Mouse (Mus musculus) G1E (cell line): ENCODE results near the gene Mmgt2. TPM values are rescaled to one million over a fixed set of nuclear protein-coding genes. Genes with fewer than 3 reads are reported as not detected.

Source experiments
- ATAC-seq: 2 replicates; pipeline ENCODE4 v1.8.0; 2016; ENCODE audit warnings: mild to moderate bottlenecking; ENCODE audit not compliant: insufficient number of reproducible peaks, poor library complexity, low FRiP score, severe bottlenecking; ENCODE audit errors: extremely low read depth
- DNase-seq: peaks from one replicate; pipeline ENCODE4 v3.0.0; 2012; ENCODE audit warnings: low spot score
- H3K27me3 ChIP-seq: 2 replicates; pipeline ENCODE4 v1.6.1; 2012; ENCODE audit warnings: mild to moderate bottlenecking, low read length, inconsistent platforms; ENCODE audit not compliant: insufficient read depth
- H3K36me3 ChIP-seq: replicated peaks from 2 replicates; pipeline ENCODE3; 2012; ENCODE audit warnings: mild to moderate bottlenecking, inconsistent platforms
- H3K4me1 ChIP-seq: 2 replicates; pipeline ENCODE4 v1.6.1; 2012; ENCODE audit warnings: low read depth, low read length, inconsistent platforms, mixed read lengths; ENCODE audit not compliant: insufficient read depth
- H3K4me3 ChIP-seq: 2 replicates; pipeline ENCODE4 v1.5.1; 2012; ENCODE audit warnings: low read depth, mild to moderate bottlenecking, inconsistent platforms, low read length, moderate library complexity, mixed read lengths
- H3K9me3 ChIP-seq: replicated peaks from 2 replicates; pipeline ENCODE4 v1.6.1; 2012; ENCODE audit warnings: inconsistent platforms
- CTCF ChIP-seq: IDR thresholded peaks from 2 replicates; pipeline ENCODE4 v1.5.1; 2012; ENCODE audit warnings: low read depth, low read length, inconsistent platforms, mixed read lengths
- GATA1 ChIP-seq: IDR thresholded peaks from 2 replicates; pipeline ENCODE4 v1.6.1; 2012; ENCODE audit warnings: borderline replicate concordance, low read length, inconsistent platforms, mixed read lengths
- GATA2 ChIP-seq: IDR thresholded peaks from 2 replicates; pipeline ENCODE4 v1.6.1; 2012; ENCODE audit warnings: low read depth, low read length, inconsistent platforms, borderline replicate concordance
- POLR2AphosphoS5 ChIP-seq: IDR thresholded peaks from 2 replicates; pipeline ENCODE4 v1.6.1; 2012; ENCODE audit warnings: low read depth, low read length, inconsistent platforms; ENCODE audit not compliant: insufficient replicate concordance
- TAL1 ChIP-seq: conservative IDR thresholded peaks from 2 replicates; pipeline ENCODE4 v1.6.1; 2012; ENCODE audit warnings: low read depth, low read length, inconsistent platforms, mixed read lengths
- polyA plus RNA-seq: library from polyadenylated mRNA; stranded (reverse); fragments of >175 nt; gene quantifications from 2 replicates; pipeline ENCODE4 v1.2.3, GENCODE M21; 2012
- total RNA-seq, 2 experiments: library from RNA; stranded (forward) in 1 of 2; stranded (reverse) in 1 of 2; fragments of 200-1000 nt in 1 of 2; fragments of >200 nt in 1 of 2; fragmentation: Nextera tagmentation in 1 of 2; gene quantifications; 2 replicates each; pipeline ENCODE4 v1.2.3; 2014 to 2017

Gene Mmgt2
- total and polyA plus RNA-seq, 3 experiments, result 7.9 to 24.3 (median 8.2) TPM

GRCm38 (mm10) chr11:62631138-62631537 is 17.3 kb upstream of the Mmgt2 start:
- Histone ChIP-seq H3K9me3 (no peaks in the 10 kb centered on the region), H3K36me3 (no peaks in the 10 kb centered on the region), H3K4me3 (no peak overlapping the region), H3K27me3 (peaks cover 42% of the 10 kb centered on the region), H3K4me1 (peaks cover 8% of the 10 kb centered on the region)
- ATAC-seq, result no peak
- no peak for DNase-seq
- TF ChIP-seq GATA1 (no peak), POLR2AphosphoS5 (no peak), TAL1 (no peak), GATA2 (no peak), CTCF (no peak)

- Histone ChIP-seq H3K36me3 (no peaks in the 10 kb centered on the region), H3K4me1 (no peaks in the 10 kb centered on the region), H3K27me3 (peaks cover 28% of the 10 kb centered on the region), H3K4me3 (no peak overlapping the region), H3K9me3 (no peaks in the 10 kb centered on the region)
- no peak for ATAC-seq
- no peak for DNase-seq
- TF ChIP-seq GATA2, result no peak
- no peak for TF ChIP-seq CTCF
- no peak for TF ChIP-seq GATA1
- TF ChIP-seq TAL1, result no peak
- TF ChIP-seq POLR2AphosphoS5, result no peak
Observed at GRCm38 (mm10) chr11:62635406-62635805, 13.1 kb upstream of the Mmgt2 start.

DNA sequence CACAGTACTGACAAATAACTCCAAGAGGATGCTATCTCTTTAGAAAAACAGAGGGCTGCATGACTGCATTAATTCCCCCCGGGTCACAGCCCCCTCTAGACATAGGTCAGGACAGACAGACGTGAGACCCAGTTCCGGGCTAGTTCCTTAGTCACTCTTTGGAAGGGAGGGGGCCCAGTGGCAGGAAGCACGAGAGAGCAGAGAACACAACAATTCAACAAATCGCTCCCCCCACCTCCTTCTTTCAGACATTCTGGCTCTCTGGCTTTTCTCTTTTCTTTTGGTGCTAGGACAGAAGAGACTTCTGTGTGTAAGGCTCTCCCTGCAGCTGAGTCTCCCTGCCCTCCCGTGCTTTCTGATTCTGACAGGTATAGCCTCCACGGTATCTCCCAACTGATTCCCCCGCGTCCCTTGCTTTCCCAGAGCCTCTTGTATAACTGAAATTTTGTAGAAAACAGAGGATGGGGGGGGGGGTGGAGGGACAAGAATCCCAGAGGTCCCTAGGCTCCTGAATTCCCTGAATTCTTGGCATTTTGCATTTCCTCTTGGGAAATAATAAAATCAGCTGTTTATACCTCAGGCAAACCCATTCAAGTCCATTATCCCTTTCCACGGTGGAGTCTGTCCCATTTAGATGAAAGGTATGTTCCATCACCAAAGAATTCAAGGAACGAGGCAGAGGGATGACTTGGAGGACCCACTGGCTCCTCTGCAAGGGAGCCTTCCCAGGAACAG is 12.2 kb upstream of the Mmgt2 start:
- Histone ChIP-seq H3K36me3 (no peaks in the 10 kb centered on the region), H3K9me3 (no peaks in the 10 kb centered on the region), H3K4me1 (no peaks in the 10 kb centered on the region), H3K27me3 (peaks cover 23% of the 10 kb centered on the region), H3K4me3 (no peak overlapping the region)
- ATAC-seq, result no peak
- DNase-seq, result no peak
- TF ChIP-seq CTCF, result no peak
- no peak for TF ChIP-seq POLR2AphosphoS5
- no peak for TF ChIP-seq TAL1
- TF ChIP-seq GATA2, result no peak
- no peak for TF ChIP-seq GATA1

DNA sequence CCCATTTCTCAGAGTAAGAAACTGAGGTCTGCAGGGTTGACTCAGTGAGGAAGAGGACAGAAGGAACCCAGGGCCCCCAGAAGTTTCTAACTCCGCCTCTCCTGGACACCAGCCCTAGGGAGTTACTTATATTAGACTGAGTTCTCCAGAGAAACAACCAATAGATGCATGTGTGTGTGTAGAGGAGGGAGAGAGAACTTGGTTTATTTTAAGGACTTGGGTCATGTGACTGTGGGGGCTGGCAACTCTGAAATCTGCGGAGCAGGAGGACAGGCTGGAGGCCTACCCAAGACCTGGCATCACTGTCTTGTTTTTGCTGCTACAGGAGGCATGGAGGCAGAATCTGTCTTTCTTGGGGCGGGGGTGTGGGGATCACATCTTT is 11.6 kb upstream of the Mmgt2 start:
- no peak for ATAC-seq
- Histone ChIP-seq H3K4me3 (no peak overlapping the region), H3K4me1 (no peaks in the 10 kb centered on the region), H3K9me3 (no peaks in the 10 kb centered on the region), H3K36me3 (no peaks in the 10 kb centered on the region), H3K27me3 (peaks cover 19% of the 10 kb centered on the region)
- no peak for DNase-seq
- no peak for TF ChIP-seq TAL1

GRCm38 (mm10) chr11:62637401-62637800 is 11.1 kb upstream of the Mmgt2 start:
- no peaks in the 10 kb centered on the region for H3K4me1 ChIP-seq

DNA sequence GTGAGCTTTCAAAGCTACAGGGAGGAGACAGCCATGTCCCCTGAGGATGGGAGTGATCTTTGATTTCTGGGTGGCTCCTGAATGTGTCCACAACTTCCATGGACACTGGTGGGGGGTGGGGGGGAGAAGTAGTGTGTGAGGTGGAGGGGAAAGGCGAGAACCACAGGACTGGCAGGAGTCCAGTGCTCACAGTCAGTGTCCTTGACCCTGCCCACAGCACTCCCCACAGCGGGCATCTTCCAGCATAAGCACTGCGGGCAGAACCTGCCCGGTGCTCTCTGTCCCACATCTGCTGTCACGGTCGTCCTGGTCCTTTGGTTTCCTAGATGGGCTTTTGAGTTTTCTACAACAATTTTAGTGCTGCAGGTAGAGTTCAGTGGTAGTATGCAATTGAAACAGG is 10.7 kb upstream of the Mmgt2 start:
- Histone ChIP-seq H3K4me3 (no peak overlapping the region), H3K9me3 (no peaks in the 10 kb centered on the region), H3K36me3 (no peaks in the 10 kb centered on the region), H3K27me3 (peaks cover 19% of the 10 kb centered on the region), H3K4me1 (no peaks in the 10 kb centered on the region)
- no peak for ATAC-seq
- no peak for TF ChIP-seq CTCF
- TF ChIP-seq POLR2AphosphoS5, result no peak
- TF ChIP-seq GATA2, result no peak
- TF ChIP-seq TAL1, result no peak
- no peak for TF ChIP-seq GATA1
- no peak for DNase-seq

More at GRCm38 (mm10) chr11:62637401-62637800, 11.1 kb upstream of the Mmgt2 start:
- Histone ChIP-seq H3K9me3 (no peaks in the 10 kb centered on the region), H3K4me3 (no peak overlapping the region), H3K36me3 (no peaks in the 10 kb centered on the region), H3K27me3 (peaks cover 19% of the 10 kb centered on the region)
- no peak for TF ChIP-seq GATA1
- TF ChIP-seq POLR2AphosphoS5, result no peak
- TF ChIP-seq GATA2, result no peak
- no peak for TF ChIP-seq TAL1
- TF ChIP-seq CTCF, result no peak
- ATAC-seq, result no peak
- DNase-seq, result no peak

DNA sequence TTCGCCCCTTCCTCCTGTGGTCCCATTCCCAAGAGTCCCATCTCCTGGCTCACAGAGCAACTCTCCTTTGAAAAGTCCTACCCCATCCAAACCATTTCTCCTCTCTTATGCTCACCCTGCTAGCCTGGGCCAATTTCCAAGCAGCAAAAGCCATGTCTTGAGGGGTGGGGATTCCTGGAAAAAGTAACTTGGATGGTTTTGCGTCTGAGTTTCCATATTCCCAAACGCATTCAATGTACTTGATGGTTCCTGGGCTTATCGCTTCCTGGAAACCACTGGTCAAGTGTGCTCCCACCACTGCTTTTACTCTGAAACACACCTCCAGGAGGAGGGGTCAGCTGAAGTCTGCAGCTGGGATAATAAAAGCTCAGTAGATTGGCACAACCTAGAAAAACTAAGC is 10.1 kb upstream of the Mmgt2 start:
- Histone ChIP-seq H3K4me1 (no peaks in the 10 kb centered on the region), H3K36me3 (no peaks in the 10 kb centered on the region), H3K4me3 (no peak overlapping the region), H3K27me3 (peaks cover 24% of the 10 kb centered on the region), H3K9me3 (no peaks in the 10 kb centered on the region)
- TF ChIP-seq GATA1 (no peak), GATA2 (no peak), CTCF (no peak), POLR2AphosphoS5 (no peak), TAL1 (no peak)
- DNase-seq (no peak), ATAC-seq (no peak)
